Mouse (Mus musculus) hindbrain, embryonic 11.5 days (tissue): ENCODE data around the gene Bptf. TPM values are rescaled to one million over a fixed set of nuclear protein-coding genes. Genes with fewer than 3 reads are reported as not detected.
"Not testable (repeated sequence)": the region's sequence is repeated elsewhere in the genome, so short reads cannot be mapped to it uniquely, and the experiment has no call there.

Source experiments
- ATAC-seq: fragments of 200-750 bp; cut with Nextera tagmentation; 2 replicates; pipeline ENCODE4 v1.8.0; 2017; ENCODE audit warnings: mild to moderate bottlenecking, moderate TSS enrichment, moderate library complexity; ENCODE audit not compliant: low FRiP score
- DNase-seq: peaks from one replicate; pipeline ENCODE4 v3.0.0-alpha.2; 2015; ENCODE audit warnings: low spot score
- H3K27ac ChIP-seq: fragments of 300-500 bp; sonication (generic); 2 replicates; pipeline ENCODE4 v1.5.1; 2014; ENCODE audit warnings: mild to moderate bottlenecking, low read depth, low read length
- H3K27me3 ChIP-seq: fragments of 300-500 bp; sonication (generic); 2 replicates; pipeline ENCODE4 v1.6.1; 2014; ENCODE audit warnings: mild to moderate bottlenecking, low read length, moderate library complexity, mixed read lengths; ENCODE audit not compliant: control insufficient read depth, insufficient read depth
- H3K36me3 ChIP-seq: fragments of 300-500 bp; sonication (generic); 2 replicates; pipeline ENCODE4 v1.6.1; 2014; ENCODE audit warnings: mild to moderate bottlenecking, low read length, moderate library complexity, mixed read lengths; ENCODE audit not compliant: control insufficient read depth, insufficient read depth
- H3K4me1 ChIP-seq: fragments of 300-500 bp; sonication (generic); replicated peaks from 2 replicates; pipeline ENCODE4 v1.6.1; 2014; ENCODE audit warnings: low read length, mixed read lengths; ENCODE audit not compliant: control insufficient read depth, insufficient read depth
- H3K4me2 ChIP-seq: fragments of 300-500 bp; sonication (generic); replicated peaks from 2 replicates; pipeline ENCODE4 v1.6.1; 2014; ENCODE audit warnings: mild to moderate bottlenecking, low read depth, low read length
- H3K4me3 ChIP-seq: fragments of 300-500 bp; sonication (generic); 2 replicates; pipeline ENCODE4 v1.5.1; 2014; ENCODE audit warnings: low read depth, low read length
- H3K9ac ChIP-seq: fragments of 300-500 bp; sonication (generic); 2 replicates; pipeline ENCODE4 v1.6.1; 2014; ENCODE audit warnings: low read depth, low read length
- H3K9me3 ChIP-seq: fragments of 300-500 bp; sonication (generic); 2 replicates; pipeline ENCODE4 v1.6.1; 2016; ENCODE audit warnings: low read length; ENCODE audit not compliant: control insufficient read depth
- WGBS: fragments of 180-500 bp; shearing (Covaris S2); extraction: QIAGEN DNeasy Blood & Tissue Kit; methylation state at CpG from one replicate; pipeline ENCODE4 v1.1.7; 2014; 5-methylcytosine and 5-hydroxymethylcytosine counted together
- polyA plus RNA-seq: library from polyadenylated mRNA; unstranded; fragments of >200 nt; fragmentation: Nextera tagmentation; extraction: Ambion mirVana; gene quantifications from 2 replicates; pipeline ENCODE4 v1.2.1, GENCODE M21; 2014

Bptf gene
- polyA plus RNA-seq, 1 experiment from 2014 or later = 55.1 TPM

- ATAC-seq = no peak
- no peaks in the 10 kb centered on the region for H3K36me3 ChIP-seq
- WGBS = 91% methylated on average over 7 of the region's 7 CpGs
Measured at GRCm38 (mm10) chr11:107093871-107094270, 38.1 kb downstream of the Bptf start.

GRCm38 (mm10) chr11:107092637-107093036 lies 39.3 kb downstream of the Bptf start:
- DNase-seq (no peak), ATAC-seq (no peak)
- Histone ChIP-seq H3K27me3 (no peaks in the 10 kb centered on the region), H3K9ac (no peak overlapping the region), H3K4me2 (no peak overlapping the region), H3K9me3 (no peaks in the 10 kb centered on the region), H3K4me3 (no peak overlapping the region), H3K27ac (no peak overlapping the region), H3K36me3 (no peaks in the 10 kb centered on the region), H3K4me1 (no peaks in the 10 kb centered on the region)
- 92% methylated on average over 7 of the region's 7 CpGs for WGBS

More at GRCm38 (mm10) chr11:107093871-107094270, 38.1 kb downstream of the Bptf start:
- no peak overlapping the region for H3K4me3 ChIP-seq
- H3K4me1 ChIP-seq = no peaks in the 10 kb centered on the region
- H3K9ac ChIP-seq = no peak overlapping the region
- H3K27me3 ChIP-seq = no peaks in the 10 kb centered on the region
- H3K9me3 ChIP-seq = no peaks in the 10 kb centered on the region
- H3K27ac ChIP-seq = no peak overlapping the region
- no peak for DNase-seq
- no peak overlapping the region for H3K4me2 ChIP-seq

- no peak overlapping the region for H3K9ac ChIP-seq
- ATAC-seq (no peak), DNase-seq (no peak)
- WGBS = 91% methylated on average over 5 of the region's 5 CpGs
- no peaks in the 10 kb centered on the region for H3K27me3 ChIP-seq
- H3K4me1 ChIP-seq = no peaks in the 10 kb centered on the region
- no peak overlapping the region for H3K4me3 ChIP-seq
- no peak overlapping the region for H3K27ac ChIP-seq
- H3K4me2 ChIP-seq = no peak overlapping the region
- H3K9me3 ChIP-seq = no peaks in the 10 kb centered on the region
- H3K36me3 ChIP-seq = 0 out of 2 replicates have a peak, but pooled peaks cover 2% of the 10 kb centered on the region
Measured at GRCm38 (mm10) chr11:107085866-107086265, 46.1 kb downstream of the Bptf start.

GRCm38 (mm10) chr11:107083480-107083879 lies 48.4 kb downstream of the Bptf start:
- WGBS = 91% methylated on average over 5 of the region's 5 CpGs
- no peaks in the 10 kb centered on the region for H3K27me3 ChIP-seq
- no peak overlapping the region for H3K4me3 ChIP-seq
- H3K9me3 ChIP-seq = no peaks in the 10 kb centered on the region
- H3K9ac ChIP-seq = no peak overlapping the region
- DNase-seq = no peak
- no peak overlapping the region for H3K27ac ChIP-seq
- no peak for ATAC-seq
- H3K36me3 ChIP-seq = 0 out of 2 replicates have a peak, but pooled peaks cover 2% of the 10 kb centered on the region
- no peak overlapping the region for H3K4me2 ChIP-seq
- H3K4me1 ChIP-seq = no peaks in the 10 kb centered on the region

GRCm38 (mm10) chr11:107065216-107065785 lies 66.6 kb downstream of the Bptf start:
- H3K9me3 ChIP-seq = no peaks in the 10 kb centered on the region
- ATAC-seq (no peak), DNase-seq (no peak)
- WGBS = 91% methylated on average over 11 of the region's 11 CpGs
- H3K36me3 ChIP-seq = peaks cover 30% of the 10 kb centered on the region
- no peaks in the 10 kb centered on the region for H3K27me3 ChIP-seq
- no peak overlapping the region for H3K9ac ChIP-seq
- H3K27ac ChIP-seq = no peak overlapping the region
- H3K4me3 ChIP-seq = no peak overlapping the region
- no peaks in the 10 kb centered on the region for H3K4me1 ChIP-seq
- no peak overlapping the region for H3K4me2 ChIP-seq

GRCm38 (mm10) chr11:107064590-107064989 lies 67.3 kb downstream of the Bptf start:
- DNase-seq (no peak), ATAC-seq (no peak)
- Histone ChIP-seq H3K4me2 (no peak overlapping the region), H3K4me1 (no peaks in the 10 kb centered on the region), H3K36me3 (peaks cover 31% of the 10 kb centered on the region), H3K4me3 (no peak overlapping the region), H3K9me3 (no peaks in the 10 kb centered on the region), H3K9ac (no peak overlapping the region), H3K27me3 (no peaks in the 10 kb centered on the region), H3K27ac (no peak overlapping the region)
- 93% methylated on average over 1 of the region's 1 CpGs for WGBS

GRCm38 (mm10) chr11:107063067-107063466 lies 68.9 kb downstream of the Bptf start:
- no peak overlapping the region for H3K27ac ChIP-seq
- no peaks in the 10 kb centered on the region for H3K4me1 ChIP-seq
- no peak for ATAC-seq
- no peak overlapping the region for H3K9ac ChIP-seq
- no peak for DNase-seq
- peaks cover 35% of the 10 kb centered on the region for H3K36me3 ChIP-seq
- no peak overlapping the region for H3K4me3 ChIP-seq
- no peaks in the 10 kb centered on the region for H3K27me3 ChIP-seq
- H3K9me3 ChIP-seq = no peaks in the 10 kb centered on the region
- no peak overlapping the region for H3K4me2 ChIP-seq
- WGBS = 98% methylated on average over 3 of the region's 3 CpGs

- no peak overlapping the region for H3K27ac ChIP-seq
- no peak for DNase-seq
- H3K4me3 ChIP-seq = no peak overlapping the region
- WGBS = 88% methylated on average over 1 of the region's 1 CpGs
- H3K9ac ChIP-seq = no peak overlapping the region
- H3K4me1 ChIP-seq = no peaks in the 10 kb centered on the region
- H3K4me2 ChIP-seq = no peak overlapping the region
- ATAC-seq = no peak
- H3K9me3 ChIP-seq = no peaks in the 10 kb centered on the region
- H3K27me3 ChIP-seq = no peaks in the 10 kb centered on the region
- peaks cover 35% of the 10 kb centered on the region for H3K36me3 ChIP-seq
Measured at GRCm38 (mm10) chr11:107060941-107061340, 71.0 kb downstream of the Bptf start.

- 96% methylated on average over 3 of the region's 3 CpGs for WGBS
- not testable (repeated sequence) for H3K27ac ChIP-seq, ATAC-seq, H3K4me1 ChIP-seq, H3K4me2 ChIP-seq, H3K4me3 ChIP-seq, DNase-seq, H3K9ac ChIP-seq, H3K27me3 ChIP-seq, H3K9me3 ChIP-seq
- H3K36me3 ChIP-seq = peaks cover 38% of the 10 kb centered on the region
Measured at GRCm38 (mm10) chr11:107059634-107060033, 72.3 kb downstream of the Bptf start.
